Mouse (Mus musculus): ENCODE measurements around the gene Ubp1. TPM values are rescaled to one million over a fixed set of nuclear protein-coding genes. Genes with fewer than 3 reads are reported as not detected.

Gene Ubp1
- polyA plus RNA-seq, 1 experiment, result 31.1 TPM

DNA sequence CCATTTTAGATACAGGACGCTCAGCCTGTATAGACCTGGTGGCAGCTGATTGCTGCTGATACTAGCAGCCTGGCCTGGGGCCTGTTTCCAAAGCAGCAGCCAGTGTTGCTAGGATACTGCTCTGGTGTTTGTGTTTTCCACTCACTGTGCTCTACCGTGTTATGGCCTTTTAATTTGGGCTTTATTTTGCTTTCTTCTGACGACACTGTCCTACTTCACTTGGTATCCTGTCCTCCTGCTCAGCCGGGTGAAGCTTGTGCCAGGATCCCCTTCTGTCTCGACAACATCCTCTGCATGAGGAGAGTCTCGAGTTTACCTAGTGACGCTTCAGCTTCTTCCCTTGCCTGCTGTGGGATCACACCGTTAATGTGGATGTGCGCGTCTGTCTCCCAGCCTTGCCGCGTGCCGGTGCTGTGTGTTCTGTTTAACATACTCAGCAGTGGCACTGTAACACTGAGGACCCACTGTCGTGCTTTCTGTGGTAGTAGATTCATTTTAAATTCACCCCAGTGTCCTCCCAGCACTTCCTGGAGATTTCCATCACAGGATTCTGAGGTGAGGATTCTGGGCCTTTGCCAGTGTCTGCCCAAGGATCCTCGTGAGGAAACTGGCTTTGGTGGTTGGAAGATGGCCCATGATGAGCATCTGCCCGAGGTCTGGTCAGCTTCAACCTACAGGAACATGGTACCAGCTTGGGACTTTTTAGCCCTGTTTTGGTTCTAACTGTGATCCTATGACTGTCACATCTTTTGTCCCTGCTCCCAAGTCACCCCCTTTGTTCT is 50.6 kb downstream of the Ubp1 start:
- no peak overlapping the region for H3K4me2 ChIP-seq (ENCODE audit: low read depth)

DNA sequence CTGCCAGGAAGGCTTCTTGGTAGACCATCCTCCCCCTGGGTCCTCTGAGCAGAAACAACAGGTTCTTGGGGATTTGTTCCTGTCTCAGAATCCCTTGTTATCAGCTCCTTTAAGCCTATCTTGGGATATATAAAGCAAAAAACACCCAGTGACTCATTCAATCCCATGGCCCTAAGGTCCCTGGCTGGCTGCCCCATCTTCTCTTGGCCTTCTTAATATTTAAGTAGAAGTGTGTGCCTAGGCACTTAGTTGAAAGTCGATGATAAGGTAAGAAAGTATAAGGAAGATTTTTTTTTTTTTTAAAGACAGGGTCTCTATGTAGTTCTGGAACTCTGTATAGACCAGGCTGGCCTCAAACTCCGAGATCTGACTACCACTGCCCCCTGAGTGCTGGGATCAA is 51.7 kb downstream of the Ubp1 start:
- no peak for TF ChIP-seq E2F4 (IDR thresholded peaks at IDR 0.05; ENCODE audit: insufficient read depth)
- TF ChIP-seq REST (IDR thresholded peaks at IDR 0.05; ENCODE audit: insufficient read depth, insufficient read length), result no peak
- no peak for TF ChIP-seq TCF3 (IDR thresholded peaks at IDR 0.05; ENCODE audit: insufficient read length, low read depth)
- no peak for TF ChIP-seq SRF (IDR thresholded peaks at IDR 0.05; ENCODE audit: control insufficient read depth, insufficient read length, low read depth)
- no peak for TF ChIP-seq MAX (IDR thresholded peaks at IDR 0.05; ENCODE audit: low read depth)
- TF ChIP-seq TCF12 (IDR thresholded peaks at IDR 0.05; ENCODE audit: insufficient read depth, poor library complexity, severe bottlenecking), result no peak
- no peak for TF ChIP-seq USF1 (IDR thresholded peaks at IDR 0.05; ENCODE audit: low read depth)
- no peak for TF ChIP-seq CEBPB (IDR thresholded peaks at IDR 0.05; ENCODE audit: insufficient read depth, poor library complexity, severe bottlenecking)
- TF ChIP-seq MYOG (IDR thresholded peaks at IDR 0.05; ENCODE audit: control insufficient read depth in 1 of 3, insufficient read depth in 1 of 3, insufficient read length in 2 of 3, low read depth in 2 of 3), result no peak
- no peak for TF ChIP-seq MYOD1 (IDR thresholded peaks at IDR 0.05; ENCODE audit: control insufficient read depth in 1 of 3, insufficient read length in 2 of 3, low read depth in 2 of 3)
- TF ChIP-seq POLR2AphosphoS2 (IDR thresholded peaks at IDR 0.05; ENCODE audit: insufficient read length, low read depth), result no peak
- no peak for TF ChIP-seq POLR2A (IDR thresholded peaks at IDR 0.05; ENCODE audit: insufficient read length, low read depth)
- peaks cover 52% of the 10 kb centered on the region for H3K36me3 ChIP-seq (ENCODE audit: control insufficient read depth, insufficient read depth)

More for the DNA sequence above, 50.6 kb downstream of the Ubp1 start:
- Histone ChIP-seq H3ac (ENCODE audit: control insufficient read depth, insufficient read length) (no peak overlapping the region), H3K36me3 (ENCODE audit: control insufficient read depth, insufficient read depth) (peaks cover 47% of the 10 kb centered on the region), H3K4me3 (no peak overlapping the region), H3K27me3 (ENCODE audit: control insufficient read depth, insufficient read depth, insufficient read length) (no peaks in the 10 kb centered on the region), H3K79me2 (ENCODE audit: control insufficient read depth, insufficient read depth) (no peaks in the 10 kb centered on the region)
- TF ChIP-seq POLR2AphosphoS2 (IDR thresholded peaks at IDR 0.05; ENCODE audit: insufficient read length, low read depth) (peak; percentile 53), SRF (IDR thresholded peaks at IDR 0.05; ENCODE audit: control insufficient read depth, insufficient read length, low read depth) (no peak), MAX (IDR thresholded peaks at IDR 0.05; ENCODE audit: low read depth) (no peak), TCF3 (IDR thresholded peaks at IDR 0.05; ENCODE audit: insufficient read length, low read depth) (no peak), USF1 (IDR thresholded peaks at IDR 0.05; ENCODE audit: low read depth) (no peak), REST (IDR thresholded peaks at IDR 0.05; ENCODE audit: insufficient read depth, insufficient read length) (no peak)

DNA sequence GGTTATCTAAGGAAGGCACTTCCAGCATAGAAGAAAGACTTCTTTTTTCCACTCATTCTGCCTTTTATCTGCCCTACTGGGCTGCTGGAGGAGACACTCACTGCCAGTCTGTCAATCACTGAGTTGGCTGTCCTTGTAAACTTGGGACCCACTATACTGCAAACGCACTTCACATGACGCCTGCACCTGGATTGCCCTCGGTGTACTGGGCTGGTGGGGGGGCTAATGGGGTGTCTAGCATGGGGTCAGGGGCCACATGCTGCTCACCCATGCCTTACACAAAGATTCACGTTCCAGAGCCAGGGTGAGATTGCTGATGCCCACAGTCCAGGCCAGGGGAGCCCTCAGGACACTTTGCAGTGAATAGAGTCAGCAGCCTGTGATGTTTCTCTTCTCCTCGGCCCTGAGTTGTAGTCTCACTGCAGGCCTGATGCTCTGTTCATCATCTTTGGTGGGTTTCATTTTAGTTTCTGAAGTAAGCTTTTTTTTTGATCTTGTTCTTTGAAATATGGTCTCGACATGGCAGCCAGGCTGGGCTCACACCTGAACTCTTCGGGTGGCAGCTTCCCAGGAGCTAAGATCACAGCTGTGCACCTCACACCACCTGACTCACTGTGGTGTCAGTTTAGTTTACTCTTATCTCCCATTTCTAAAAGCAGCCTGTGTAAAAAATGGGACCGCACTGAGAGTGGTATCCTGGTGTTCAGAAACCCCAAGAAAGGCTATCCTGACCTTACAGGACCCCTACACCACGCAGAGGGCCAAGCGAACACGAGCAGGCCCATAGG is 52.3 kb downstream of the Ubp1 start:
- Histone ChIP-seq H3K36me3 (ENCODE audit: control insufficient read depth, insufficient read depth) (peaks cover 47% of the 10 kb centered on the region), H3K79me2 (ENCODE audit: control insufficient read depth, insufficient read depth) (no peaks in the 10 kb centered on the region), H3ac (ENCODE audit: control insufficient read depth, insufficient read length) (no peak overlapping the region), H3K4me2 (ENCODE audit: low read depth) (no peak overlapping the region), H3K4me3 (no peak overlapping the region), H3K27me3 (ENCODE audit: control insufficient read depth, insufficient read depth, insufficient read length) (no peaks in the 10 kb centered on the region)
- TF ChIP-seq MAX (IDR thresholded peaks at IDR 0.05; ENCODE audit: low read depth) (no peak), POLR2AphosphoS2 (IDR thresholded peaks at IDR 0.05; ENCODE audit: insufficient read length, low read depth) (peak; percentile 60), TCF3 (IDR thresholded peaks at IDR 0.05; ENCODE audit: insufficient read length, low read depth) (no peak)

More for the DNA sequence above, 51.7 kb downstream of the Ubp1 start:
- Histone ChIP-seq H3K4me3 (no peak overlapping the region), H3K4me2 (ENCODE audit: low read depth) (no peak overlapping the region), H3K27me3 (ENCODE audit: control insufficient read depth, insufficient read depth, insufficient read length) (no peaks in the 10 kb centered on the region), H3ac (ENCODE audit: control insufficient read depth, insufficient read length) (no peak overlapping the region), H3K79me2 (ENCODE audit: control insufficient read depth, insufficient read depth) (no peaks in the 10 kb centered on the region)

DNA sequence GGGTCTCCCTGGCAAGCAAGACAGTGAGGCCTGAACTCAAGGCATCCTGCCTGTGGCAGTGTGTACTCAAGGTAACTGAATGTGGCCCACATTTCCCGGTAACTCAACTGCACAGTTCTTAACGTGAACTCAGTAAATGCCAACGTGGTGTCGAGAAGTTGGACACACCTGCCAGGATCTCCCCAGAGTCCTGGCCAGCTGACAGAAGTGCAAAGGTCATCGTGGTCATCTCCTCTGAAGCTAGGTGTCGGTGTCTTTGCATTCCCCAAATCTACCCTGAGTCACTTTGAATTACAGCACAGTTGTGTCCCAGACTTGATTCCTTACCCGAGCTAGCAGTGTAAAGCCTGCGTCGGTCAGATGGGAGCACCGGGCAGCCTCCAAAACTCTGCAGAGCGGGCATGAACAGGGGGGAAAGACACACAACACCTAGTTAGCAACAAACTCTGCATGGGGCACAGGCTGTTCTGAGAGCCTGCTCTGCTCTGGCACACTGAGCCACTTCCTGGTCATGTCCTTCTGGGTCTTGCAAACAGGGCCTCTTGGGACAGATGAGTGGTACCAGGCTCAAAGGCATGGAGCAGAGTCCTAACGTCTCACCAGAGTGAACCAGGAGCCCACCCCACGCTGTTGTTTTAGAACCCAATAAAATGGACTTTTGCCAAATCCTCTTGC is 54.3 kb downstream of the Ubp1 start:
- Histone ChIP-seq H3K27me3 (ENCODE audit: control insufficient read depth, insufficient read depth, insufficient read length) (no peaks in the 10 kb centered on the region), H3K36me3 (ENCODE audit: control insufficient read depth, insufficient read depth) (peaks cover 34% of the 10 kb centered on the region), H3K4me2 (ENCODE audit: low read depth) (no peak overlapping the region), H3ac (ENCODE audit: control insufficient read depth, insufficient read length) (no peak overlapping the region), H3K4me3 (no peak overlapping the region), H3K79me2 (ENCODE audit: control insufficient read depth, insufficient read depth) (no peaks in the 10 kb centered on the region)
- TF ChIP-seq MAX (IDR thresholded peaks at IDR 0.05; ENCODE audit: low read depth) (no peak), POLR2AphosphoS2 (IDR thresholded peaks at IDR 0.05; ENCODE audit: insufficient read length, low read depth) (no peak), MYOD1 (IDR thresholded peaks at IDR 0.05; ENCODE audit: control insufficient read depth in 1 of 3, insufficient read length in 2 of 3, low read depth in 2 of 3) (no peak), TCF12 (IDR thresholded peaks at IDR 0.05; ENCODE audit: insufficient read depth, poor library complexity, severe bottlenecking) (no peak), E2F4 (IDR thresholded peaks at IDR 0.05; ENCODE audit: insufficient read depth) (no peak), REST (IDR thresholded peaks at IDR 0.05; ENCODE audit: insufficient read depth, insufficient read length) (no peak), USF1 (IDR thresholded peaks at IDR 0.05; ENCODE audit: low read depth) (no peak), SRF (IDR thresholded peaks at IDR 0.05; ENCODE audit: control insufficient read depth, insufficient read length, low read depth) (no peak), CEBPB (IDR thresholded peaks at IDR 0.05; ENCODE audit: insufficient read depth, poor library complexity, severe bottlenecking) (no peak), MYOG (IDR thresholded peaks at IDR 0.05; ENCODE audit: control insufficient read depth in 1 of 3, insufficient read depth in 1 of 3, insufficient read length in 2 of 3, low read depth in 2 of 3) (no peak), POLR2A (IDR thresholded peaks at IDR 0.05; ENCODE audit: insufficient read length, low read depth) (no peak), TCF3 (IDR thresholded peaks at IDR 0.05; ENCODE audit: insufficient read length, low read depth) (no peak)
